Mouse (Mus musculus): ENCODE measurements at regions not wholly inside any gene's neighbourhood (a gene's known extent, or its start where the extent isn't known, plus 50 kb on each side); places are given as distances from the start of the nearest gene placed in this dataset.

- TF ChIP-seq ZC3H11A (IDR thresholded peaks at IDR 0.05; ENCODE audit: borderline replicate concordance, low read depth, low read length) (no peak), HCFC1 (IDR thresholded peaks at IDR 0.05; ENCODE audit: borderline replicate concordance, insufficient read depth, low read length) (no peak), MAFK (IDR thresholded peaks at IDR 0.05; ENCODE audit: insufficient read depth, low read depth, low read length) (no peak), CHD2 (IDR thresholded peaks at IDR 0.05; ENCODE audit: low read depth, low read length) (no peak)
Measured at GRCm38 (mm10) chr3:134366761-134367160, 130.5 kb downstream of the Cxxc4 start.
